Mouse (Mus musculus) CD8-positive naive resting alpha-beta T cell, adult 2 months (primary cell): ENCODE measurements at regions not wholly inside any gene's neighbourhood (a gene's known extent, or its start where the extent isn't known, plus 50 kb on each side); places are given as distances from the start of the nearest gene placed in this dataset.
"Not testable (repeated sequence)": the region's sequence is repeated elsewhere in the genome, so short reads cannot be mapped to it uniquely, and the experiment has no call there.

Source experiments
- DNase-seq, 2 experiments: peaks; one replicate each; pipeline ENCODE4 v3.0.0; 2022; ENCODE audit warnings: low read depth in 2 of 2, low spot score in 2 of 2

DNA sequence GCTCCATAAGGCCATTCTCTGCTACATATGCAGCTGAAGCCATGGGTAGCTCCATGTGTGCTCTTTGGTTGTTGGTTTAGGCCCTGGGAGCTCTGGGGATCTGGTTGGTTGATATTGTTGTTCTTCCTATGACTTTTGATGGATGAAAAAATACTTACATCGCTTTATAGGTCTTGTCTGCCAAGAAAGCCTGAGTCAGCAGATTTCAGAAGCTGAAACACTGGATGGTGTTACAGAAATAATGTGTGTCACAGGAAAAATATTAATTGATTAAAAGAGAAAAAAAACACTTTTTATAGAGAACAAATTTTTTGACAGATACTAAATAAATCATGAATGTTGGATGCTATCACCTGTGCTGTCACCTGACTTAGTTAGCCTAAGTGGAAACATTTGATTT lies 52.4 kb upstream of the Plxna2 start:
- DNase-seq = no peak

DNA sequence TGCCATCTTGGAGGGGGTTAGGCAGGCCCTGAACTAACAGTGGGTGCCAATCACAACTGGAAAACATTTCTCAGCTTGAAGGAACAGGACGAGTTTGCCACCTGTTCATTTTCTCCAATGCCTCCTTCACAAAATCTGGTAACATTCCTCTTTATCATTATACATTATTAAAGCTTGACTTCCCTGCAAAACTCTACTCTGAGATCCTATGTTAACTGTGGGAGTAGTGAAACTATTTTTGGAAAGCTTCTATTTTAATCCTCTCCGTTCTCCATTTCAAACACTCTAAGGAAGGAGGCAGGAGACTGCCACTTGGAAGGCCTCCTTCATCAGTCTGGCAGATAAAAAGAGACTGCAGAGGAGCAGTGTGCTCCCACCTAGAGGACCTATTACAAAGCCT lies 54.1 kb upstream of the Plxna2 start:
- no peak for DNase-seq

DNA sequence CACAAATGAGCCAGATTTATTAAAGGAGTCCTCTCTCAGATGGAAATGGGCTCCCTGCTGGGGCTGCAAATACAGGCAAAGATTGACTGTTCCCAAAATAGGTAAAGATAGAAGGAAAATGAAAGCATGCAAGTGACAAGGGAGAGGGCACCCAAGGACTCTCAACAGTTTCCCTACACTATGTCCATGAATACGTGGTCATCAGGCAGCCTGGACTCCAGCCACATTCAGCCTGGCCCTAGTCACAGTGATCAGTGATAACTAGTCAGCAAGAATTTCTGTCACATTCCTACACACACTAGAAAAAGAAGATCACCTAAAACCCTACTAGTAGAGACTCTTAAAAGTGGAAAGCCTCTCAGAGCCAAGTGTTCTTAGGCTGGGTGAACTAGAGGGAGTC lies 56.9 kb upstream of the Plxna2 start:
- DNase-seq = no peak

DNA sequence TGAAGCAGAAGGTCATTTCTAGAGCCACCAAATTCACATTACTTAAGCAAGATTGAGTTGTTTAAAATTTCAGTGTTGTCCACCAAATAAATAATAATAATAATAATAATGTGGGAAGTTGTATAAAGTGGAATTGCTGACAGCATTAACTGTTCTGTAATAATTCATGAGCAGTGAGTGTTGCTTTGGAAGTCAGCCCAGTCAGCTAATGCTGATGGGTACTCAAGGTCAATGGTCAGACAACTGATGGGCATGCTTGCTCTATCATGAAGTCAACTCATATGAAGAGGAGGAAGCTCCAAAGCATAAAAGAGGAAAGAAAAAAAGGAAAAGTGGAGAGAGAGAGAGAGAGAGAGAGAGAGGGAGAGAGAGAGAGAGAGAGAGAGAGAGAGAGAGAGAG lies 69.4 kb upstream of the Plxna2 start:
- no peak for DNase-seq

DNA sequence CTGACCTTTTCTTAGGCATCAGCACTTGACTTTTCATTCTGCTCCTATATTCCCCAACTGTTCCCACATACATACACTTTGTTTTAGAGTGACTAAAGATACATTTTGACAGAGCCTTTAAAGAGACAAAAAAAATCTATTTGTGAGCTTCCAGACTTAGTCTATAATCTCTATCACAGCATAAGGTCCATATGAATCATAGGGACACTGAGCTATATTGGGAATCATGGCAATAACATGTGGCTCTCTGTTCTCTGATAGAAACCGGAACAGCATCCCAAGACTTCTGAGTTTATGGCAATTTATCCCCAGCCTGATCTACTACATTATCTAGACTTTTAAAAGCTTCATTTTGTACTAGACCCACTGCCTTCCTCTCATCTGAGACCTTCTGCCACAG lies 69.8 kb upstream of the Plxna2 start:
- no peak for DNase-seq

GRCm38 (mm10) chr1:194540923-194541322 lies 77.1 kb upstream of the Plxna2 start:
- no peak for DNase-seq

DNA sequence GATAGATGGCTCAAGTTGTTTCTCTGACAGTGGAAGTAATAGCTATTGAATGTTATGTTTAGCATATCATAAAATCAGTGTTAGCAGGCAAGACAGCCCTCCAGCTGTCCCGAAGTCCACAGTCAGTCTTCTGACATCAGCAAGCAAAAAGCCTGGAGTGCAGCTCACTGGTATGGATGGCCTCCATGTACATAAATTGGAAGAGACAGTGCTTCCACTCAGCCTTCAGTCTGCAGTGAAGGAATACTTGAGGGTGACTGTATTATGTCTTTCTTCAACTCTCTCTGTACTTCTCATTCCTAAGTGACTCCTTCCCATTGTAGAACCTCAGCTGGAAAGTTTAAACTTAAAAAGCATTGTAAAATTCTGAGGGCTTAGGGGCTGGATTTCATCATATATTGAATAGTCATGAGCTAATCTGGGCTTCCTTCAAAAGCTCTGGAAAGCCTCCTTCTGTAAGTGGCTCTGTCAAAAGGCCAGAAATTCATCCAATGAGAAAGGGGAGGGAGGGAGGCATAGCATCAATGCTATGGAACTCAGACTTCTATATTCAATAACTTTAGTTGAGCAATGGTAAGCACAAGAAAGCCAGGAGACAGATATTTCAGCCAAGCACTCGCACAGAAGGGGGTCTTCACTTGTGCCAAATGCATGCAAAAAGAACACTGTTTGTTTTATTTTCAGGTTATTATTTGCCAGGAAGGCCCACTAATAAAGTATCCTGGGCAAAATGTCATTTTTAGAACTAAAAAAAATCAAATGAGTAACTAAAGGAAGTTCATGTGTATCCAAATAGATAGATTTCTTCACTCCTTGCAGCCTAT lies 90.5 kb upstream of the Plxna2 start:
- no peak for DNase-seq

DNA sequence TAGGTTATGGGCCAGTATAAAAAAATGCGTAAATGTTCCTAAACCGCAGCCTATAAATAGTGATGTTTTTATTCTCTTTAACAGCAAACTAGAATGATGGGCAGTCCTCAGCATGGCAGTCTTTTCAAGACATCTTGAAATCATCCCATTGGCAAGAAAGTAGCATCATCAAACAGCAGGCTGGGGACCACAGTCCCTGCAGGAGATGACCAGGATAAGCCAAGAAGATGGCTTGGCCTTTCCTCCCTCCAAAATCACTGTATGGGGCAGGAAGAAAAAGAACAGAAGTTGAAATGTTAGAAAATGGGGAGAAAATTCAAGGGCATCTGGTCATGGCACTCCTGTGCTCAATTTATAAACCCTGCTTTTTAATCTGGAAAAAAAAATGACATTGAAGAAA lies 93.0 kb upstream of the Plxna2 start:
- no peak for DNase-seq

GRCm38 (mm10) chr1:194521216-194521615 lies 96.8 kb upstream of the Plxna2 start:
- DNase-seq = no peak

DNA sequence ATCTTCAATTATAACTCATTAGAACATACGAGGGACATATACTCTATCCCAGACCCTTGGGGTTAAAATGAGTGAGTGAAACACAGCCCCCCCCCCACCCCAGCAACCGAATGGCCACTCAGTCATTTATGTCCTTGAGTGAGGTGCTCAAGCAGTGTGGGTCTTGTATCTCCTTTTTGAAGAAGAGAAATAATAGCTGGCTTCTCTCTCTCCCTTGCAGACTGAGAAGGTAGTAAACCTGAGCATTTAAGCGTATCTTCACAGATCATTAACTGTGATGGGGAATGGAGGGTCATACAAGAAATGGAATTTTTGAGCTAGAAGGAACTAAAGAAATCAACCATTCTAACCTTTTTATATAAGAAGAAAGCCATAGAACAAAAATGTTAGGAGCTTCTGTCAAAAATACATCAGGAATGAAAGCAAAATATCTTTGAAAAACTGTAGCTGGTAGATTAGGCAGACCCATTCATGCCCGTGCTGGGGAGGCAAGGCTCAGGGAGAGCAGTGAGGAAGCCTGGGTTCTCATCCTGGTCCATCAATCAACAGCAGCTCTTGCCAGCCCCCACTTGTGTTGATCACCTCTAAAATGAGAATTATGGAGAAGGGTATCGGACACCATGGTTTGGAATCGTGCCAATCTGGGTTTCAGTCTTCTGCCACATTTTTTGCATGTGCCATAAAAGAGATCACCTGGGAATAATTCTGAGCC lies 98.4 kb upstream of the Plxna2 start:
- DNase-seq = no peak

GRCm38 (mm10) chr1:194516136-194516535 lies 101.9 kb upstream of the Plxna2 start:
- DNase-seq = no peak

DNA sequence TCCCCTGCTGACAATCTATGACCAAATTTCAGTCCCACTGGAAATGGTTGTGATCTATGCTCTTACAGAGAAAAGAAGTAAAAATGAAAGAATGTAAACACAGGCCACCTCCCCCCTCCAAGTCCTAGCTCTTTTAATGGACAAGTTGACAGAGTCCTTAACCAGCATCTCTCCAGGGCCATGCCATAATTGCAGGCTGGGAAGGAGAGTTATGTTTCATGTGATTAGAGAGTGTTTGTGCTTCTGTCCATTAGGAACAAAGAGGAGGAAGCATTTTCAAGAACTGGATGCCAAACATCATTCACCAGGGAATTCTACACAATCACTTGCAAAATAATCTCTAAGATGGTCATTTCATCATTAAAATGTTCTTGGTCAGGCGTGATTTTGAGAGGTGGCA lies 109.7 kb upstream of the Plxna2 start:
- DNase-seq = no peak

GRCm38 (mm10) chr1:194505826-194506225 lies 112.2 kb upstream of the Plxna2 start:
- no peak for DNase-seq

DNA sequence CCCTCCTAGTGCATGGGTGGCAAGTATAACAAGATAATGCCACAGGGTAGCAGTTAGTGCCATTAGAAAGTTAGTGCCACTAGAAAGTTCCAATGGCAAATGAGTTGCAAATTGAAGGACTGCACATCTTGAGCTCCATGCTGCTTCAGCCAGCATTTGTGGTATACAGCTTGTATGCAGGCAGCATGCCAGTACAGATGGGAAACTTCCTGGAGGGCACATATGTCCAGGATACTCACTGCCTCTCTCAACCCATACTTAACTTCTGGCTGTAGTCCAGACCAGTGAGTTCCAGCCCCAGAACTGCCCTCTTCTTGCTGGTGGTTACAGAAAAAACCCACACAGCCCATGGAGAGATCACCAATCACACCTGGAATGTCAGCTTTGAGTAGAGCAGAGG lies 113.8 kb upstream of the Plxna2 start:
- no peak for DNase-seq

DNA sequence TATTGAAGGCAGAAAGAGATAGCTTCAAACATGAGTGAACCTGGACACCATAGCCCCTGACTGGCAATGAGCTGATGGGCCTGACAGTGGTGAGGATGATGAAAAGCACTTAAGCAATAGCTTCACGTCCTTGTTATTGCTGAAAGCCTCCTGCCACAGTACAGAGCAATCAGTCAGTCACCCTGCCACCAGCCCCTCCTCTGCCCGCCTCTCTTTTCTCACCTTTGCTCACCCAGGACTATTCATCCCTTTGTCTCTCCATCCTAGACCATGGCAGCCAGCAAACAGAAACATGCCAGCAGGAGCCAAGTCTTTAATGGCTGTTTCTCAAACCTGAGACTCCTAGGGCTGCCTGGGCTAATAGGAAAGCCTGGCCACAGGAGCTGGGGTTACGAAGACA lies 114.5 kb upstream of the Plxna2 start:
- no peak for DNase-seq

DNA sequence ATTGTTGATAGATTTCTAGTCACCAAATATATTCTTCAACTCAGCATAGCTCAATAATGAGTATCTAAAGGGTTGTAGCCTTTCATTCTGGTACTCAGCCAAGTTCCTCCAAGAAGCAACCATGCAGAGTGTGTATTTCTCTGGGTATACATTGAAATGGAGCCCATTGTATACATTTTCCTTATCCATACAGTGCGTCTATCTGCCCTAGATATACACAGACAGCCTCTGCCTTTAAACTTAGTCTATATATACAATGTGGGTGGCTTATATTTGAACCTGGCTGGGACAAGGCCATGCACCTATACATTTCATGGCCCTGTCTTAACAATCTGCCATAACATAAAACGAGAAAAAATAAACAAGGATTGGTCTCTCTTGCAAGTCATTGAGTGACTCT lies 121.6 kb upstream of the Plxna2 start:
- DNase-seq = no peak

DNA sequence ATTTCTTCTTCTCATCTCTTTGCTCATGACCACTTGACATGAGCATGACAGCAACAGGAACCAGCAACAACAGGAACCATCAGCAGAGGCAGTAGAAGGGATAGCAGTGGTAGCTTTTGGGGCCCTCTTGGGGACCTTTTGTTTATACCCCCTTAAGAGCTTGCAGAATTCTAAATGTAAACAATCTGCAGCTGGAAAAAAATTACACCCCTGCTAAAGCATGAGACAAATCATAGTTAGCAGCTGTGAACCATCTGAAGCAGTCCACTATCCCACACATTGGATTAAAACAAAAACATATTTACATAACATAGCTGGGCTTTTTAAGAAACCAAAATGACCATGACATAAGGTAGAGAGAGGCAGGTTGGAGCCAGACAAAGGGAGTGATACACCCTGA lies 126.9 kb upstream of the Plxna2 start:
- DNase-seq = no peak

- no peak for DNase-seq
These were observed 129.9 kb upstream of the Plxna2 start for GRCm38 (mm10) chr1:194488126-194488525.

GRCm38 (mm10) chr1:194482717-194483059 lies 135.3 kb upstream of the Plxna2 start:
- no peak for DNase-seq

DNA sequence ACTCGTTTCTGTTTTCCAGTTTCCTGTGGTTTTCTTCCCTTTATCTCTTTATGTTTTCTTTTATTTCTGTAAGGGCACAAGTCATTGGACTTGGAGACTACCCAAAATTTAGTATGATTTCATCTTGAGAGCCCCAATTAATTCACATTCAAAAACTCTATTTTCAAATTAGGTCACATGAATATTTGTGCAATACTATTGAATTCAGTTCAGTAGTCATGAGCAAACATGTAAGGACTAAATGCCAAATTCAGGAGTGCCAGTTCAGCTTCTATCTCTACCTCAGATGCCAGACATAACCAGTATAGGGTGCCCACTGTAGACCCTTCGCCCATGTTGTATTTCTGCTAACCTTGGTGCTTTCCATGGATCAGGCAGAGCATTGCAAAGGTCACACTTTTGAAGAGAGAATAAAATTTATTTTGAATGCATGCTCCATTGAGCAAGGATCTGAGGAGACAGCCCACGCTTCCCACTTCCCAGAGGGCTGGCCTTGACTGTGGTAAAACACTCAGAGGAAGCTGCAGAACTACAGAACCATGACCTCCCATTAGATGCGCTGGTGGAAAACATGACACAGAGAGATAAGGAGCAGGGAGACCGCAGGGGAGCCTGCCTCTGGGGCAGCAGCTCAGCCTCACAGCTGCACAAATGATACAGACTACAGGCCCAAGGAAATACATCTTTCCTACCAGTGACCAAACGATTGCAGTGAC lies 135.9 kb upstream of the Plxna2 start:
- DNase-seq = no peak

GRCm38 (mm10) chr1:194471281-194471680 lies 146.7 kb upstream of the Plxna2 start:
- not testable (repeated sequence) for DNase-seq

DNA sequence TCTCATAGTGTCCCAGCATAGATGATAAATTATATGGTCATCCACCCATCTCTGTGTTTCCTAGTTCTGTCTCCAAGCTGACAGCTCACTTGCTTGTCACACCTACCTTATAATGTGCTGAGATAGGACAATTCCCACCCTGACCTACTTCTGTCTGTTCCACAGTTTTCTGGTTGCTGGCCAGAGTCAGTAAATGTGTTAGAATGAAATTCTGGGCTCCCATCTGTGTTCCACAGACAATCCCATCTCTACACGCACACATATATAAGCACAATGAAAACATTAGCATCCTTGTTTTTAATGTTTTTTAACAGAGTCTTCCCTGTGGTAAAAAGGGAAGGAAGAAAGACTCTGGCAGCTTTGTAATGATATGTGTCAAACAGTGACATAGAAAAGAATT lies 165.5 kb upstream of the Plxna2 start:
- DNase-seq = no peak
